Mouse (Mus musculus) erythroblast, adult 5-6 weeks (primary cell): Measurements from ENCODE around the gene Rln1. TPM values are rescaled to one million over a fixed set of nuclear protein-coding genes. Genes with fewer than 3 reads are reported as not detected.
A peak's percentile ranks its signal among the peaks of the same experiment; 100 is the strongest.

Experiments used
- ATAC-seq: replicated peaks from 2 replicates; pipeline ENCODE4 v1.8.0; 2016; ENCODE audit warnings: moderate number of reproducible peaks, mild to moderate bottlenecking, moderate TSS enrichment, inconsistent platforms; ENCODE audit not compliant: poor library complexity, low FRiP score, severe bottlenecking
- total RNA-seq, 2 experiments: library from RNA; stranded (forward) in 1 of 2; stranded (reverse) in 1 of 2; fragments of 150-400 nt in 1 of 2; fragments of 200-764, 138-1000 nt in 1 of 2; gene quantifications; 2 replicates each; pipeline versions ENCODE4 v1.2.3 to v1.2.4; 2015 to 2017; ENCODE audit warnings: low replicate concordance in 2 of 2

Gene Rln1
- total RNA-seq, 2 experiments from 2014 or later = not detected

DNA sequence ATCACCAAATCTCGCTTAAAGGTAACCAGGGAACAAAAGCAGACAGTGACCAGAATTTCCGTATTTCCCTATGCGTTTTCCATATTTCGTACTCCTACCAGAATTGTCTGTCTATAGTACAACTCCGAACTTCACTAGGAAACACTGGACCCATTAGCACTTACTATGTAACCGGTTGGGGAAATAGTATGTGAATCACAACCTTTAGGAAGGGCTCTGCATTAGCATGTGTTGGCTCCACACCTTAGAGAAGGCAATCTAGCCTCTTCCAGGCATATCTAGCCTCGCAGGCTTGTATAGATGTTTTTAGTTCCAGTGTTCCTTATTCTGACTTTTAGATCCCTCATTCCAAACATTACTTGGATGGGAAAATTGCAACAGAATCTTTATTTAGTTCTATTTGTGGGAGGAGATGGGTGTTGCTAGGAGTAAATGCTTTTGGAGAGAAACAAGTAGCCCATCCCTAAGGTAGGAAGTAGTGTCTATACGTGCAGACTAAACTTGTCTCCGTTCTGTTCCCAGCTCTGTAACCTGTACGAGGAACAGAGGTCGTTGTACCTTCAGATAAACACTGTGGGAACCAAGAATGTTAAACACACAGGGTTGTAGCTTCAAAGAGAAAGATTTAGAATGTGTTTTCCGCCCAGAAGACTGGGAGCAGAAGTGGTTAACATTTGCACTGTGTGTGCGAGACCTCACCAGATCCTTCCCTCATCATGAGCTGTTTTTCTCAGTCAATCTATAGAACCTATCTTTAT, 27.9 kb upstream of the Rln1 start:
- ATAC-seq = no peak

DNA sequence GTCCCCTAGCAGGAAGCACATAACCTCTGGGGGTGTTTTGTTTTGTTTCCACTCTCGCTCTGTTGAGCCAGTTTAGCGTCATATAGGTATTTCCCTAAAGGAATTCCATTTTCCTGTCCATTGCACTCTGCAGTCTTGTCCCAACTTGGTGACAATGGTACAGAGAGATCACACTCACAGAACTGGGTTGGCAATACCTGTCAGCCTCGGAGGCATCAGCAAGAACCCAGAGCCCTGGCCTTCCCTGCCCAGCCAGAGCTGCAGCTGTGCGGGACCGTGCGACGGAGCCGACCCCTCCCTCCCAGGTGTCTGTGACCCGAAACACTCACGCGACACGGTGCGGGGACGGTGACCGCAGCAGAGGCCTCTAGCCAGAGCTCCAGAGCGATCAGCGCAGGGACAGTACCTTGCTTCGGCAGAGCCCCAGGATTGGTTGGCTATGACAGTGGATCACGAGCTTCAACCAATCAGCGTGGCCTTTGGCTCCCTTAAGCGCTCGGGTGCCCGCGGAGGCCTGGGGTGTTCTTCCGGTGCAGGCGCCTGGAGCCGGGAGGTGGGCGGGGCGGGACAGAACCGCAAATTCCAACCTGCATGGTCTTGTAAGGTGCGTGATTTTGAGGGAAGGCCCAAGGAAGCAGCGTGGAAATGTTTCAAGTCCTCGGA, 27.1 kb upstream of the Rln1 start:
- ATAC-seq = peak; percentile 99

DNA sequence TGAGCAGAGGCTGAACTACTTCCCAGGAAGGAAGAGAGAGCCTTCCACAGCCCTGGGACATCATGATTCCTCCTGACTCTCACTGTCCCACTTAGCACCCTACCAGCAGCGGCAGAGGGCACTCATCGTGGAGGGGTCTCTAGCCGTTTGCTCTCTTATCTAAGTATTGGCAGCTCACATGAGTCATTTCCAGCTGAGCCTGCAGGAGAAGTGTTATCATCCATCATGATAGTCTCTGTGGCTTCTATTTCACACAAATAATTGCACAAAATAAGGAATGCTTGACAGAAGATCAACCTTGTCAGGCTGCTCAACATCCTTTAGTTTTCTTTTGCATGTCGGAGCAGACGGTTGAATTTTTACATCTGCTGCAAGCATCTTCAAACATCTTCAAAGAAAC, 25.8 kb upstream of the Rln1 start:
- no peak for ATAC-seq

DNA sequence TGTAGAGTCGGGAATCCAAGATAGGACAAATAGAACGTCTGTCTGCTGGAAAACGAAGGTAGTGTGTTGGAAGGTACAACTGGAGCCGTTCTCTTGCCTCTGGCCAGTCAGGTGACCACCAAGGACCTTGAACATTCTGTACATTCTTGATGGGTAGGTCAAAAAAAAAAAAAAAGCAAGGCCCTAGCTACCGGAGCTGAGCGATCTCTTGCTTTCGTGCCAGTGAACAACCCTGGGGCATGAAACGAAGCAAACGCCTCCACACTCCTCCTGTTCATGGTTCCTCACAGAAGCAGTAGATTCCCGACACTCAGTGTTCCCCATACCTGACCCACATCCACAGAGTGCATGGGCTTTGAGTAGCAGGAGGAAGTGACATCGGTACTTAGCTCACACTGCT, 21.8 kb upstream of the Rln1 start:
- ATAC-seq = no peak

DNA sequence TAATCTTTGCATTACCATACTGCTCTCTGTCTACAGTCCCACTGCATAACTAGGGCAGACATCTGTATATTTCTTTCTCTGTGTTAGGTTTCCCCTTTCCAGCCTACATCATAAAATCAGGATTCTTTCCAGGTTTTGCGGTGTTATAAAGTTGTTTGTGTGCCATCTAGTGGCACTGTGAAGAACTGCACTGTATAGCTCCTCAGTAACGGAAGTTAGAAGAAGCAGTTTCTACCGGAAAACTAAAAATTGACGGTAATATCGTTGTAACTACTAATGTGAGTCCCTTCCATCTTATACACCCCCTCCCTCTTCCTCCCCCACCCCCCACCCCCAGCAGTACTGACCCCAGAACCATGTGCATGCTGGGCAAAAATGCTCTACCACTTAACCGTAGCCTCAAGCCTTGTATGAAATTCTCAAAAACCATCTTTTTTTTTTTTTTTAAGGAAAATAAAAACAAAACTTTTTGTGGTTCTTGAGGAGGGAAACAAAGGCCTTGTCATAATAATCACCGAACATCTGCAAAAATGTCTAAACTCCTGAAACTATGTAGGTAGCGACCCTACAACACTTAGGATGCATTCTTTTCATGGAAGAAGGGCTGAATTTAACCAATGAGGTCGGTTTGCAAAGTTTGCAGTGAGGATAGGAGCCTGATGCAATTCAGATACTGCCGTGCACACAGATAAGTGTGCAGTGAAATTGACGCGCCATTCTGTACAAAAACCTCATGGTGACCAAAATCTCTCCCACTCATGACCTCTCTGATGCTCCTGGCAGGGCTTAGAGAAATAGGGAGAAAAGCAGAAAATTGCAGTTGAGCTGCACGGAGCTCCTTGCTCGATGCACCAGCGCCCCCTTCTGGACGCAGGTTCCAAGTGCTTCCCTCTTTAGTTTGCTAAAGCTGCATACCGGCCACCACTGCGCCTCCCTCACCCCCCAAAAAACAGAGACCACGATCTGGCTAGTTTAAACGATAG, 20.7 kb upstream of the Rln1 start:
- peak; percentile 91 for ATAC-seq

DNA sequence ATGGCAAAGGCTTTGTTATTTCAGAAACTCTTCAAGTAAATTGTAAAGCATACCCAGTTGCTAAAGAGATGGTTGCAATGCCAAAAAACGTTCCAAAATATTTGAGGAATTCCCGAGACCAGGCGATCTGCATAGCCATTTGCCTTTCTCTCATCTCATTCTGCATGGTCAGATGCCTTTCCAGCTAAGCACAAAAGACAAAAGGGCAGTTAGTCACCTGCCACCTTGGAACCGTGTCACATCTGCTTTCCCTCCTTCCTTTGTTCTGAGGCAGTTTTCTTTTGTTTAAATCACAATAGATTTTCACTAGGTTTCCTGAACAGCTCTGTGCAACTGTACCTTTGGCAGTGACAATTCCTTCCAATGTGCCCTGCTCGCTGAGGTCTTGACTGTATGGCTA, 16.5 kb upstream of the Rln1 start:
- no peak for ATAC-seq

DNA sequence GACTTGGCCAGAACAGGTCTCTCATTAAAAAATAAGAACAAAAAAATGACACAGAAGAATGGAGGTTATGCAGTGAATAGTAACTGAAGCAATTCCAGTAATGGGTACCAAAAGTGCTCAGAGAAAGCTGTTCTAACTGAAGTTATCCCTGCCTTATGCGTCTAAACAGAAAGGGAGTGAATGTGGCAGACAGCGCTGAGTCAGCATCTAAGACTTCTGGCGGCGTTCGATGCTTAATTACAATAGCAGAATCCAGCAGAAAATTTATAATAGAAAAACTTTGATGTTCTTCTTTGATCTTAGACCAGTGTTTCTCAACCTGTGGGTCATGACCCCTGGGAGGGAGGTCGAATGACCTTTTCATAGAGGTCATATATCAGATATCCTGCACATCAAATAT, 11.2 kb upstream of the Rln1 start:
- ATAC-seq = no peak

DNA sequence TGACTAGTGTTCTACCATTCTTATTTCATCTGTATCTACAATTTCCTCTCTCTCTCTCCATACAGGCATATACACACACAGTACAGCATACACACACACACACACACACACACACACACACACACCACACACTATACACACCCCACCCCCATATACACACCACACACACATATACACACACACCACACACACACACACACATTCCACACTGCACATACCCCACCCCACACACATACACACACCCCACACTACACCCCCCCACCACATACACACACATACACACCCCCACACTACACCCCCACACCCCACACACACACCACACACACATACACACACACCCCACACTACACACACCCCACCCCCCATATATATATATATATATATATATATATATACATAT, 10.4 kb upstream of the Rln1 start:
- no peak for ATAC-seq

DNA sequence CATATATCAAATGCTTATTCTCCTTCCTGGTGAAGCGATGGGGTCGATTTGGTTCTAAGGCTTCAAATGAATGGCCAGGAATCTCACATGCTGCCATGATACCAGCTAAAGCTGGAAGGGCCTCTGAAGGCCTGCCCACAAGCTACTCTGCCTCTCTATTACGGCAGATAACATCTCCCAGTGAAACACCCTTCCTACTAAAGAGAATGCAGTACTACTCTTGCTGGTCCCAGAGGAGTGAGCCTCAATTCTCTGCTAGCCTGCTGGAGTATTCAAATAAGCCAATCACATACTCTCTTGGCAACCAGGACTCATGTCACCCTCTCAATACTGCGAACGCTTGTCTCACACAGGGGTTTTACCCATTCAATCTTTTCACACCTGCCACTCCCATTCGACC, 7.8 kb upstream of the Rln1 start:
- no peak for ATAC-seq

DNA sequence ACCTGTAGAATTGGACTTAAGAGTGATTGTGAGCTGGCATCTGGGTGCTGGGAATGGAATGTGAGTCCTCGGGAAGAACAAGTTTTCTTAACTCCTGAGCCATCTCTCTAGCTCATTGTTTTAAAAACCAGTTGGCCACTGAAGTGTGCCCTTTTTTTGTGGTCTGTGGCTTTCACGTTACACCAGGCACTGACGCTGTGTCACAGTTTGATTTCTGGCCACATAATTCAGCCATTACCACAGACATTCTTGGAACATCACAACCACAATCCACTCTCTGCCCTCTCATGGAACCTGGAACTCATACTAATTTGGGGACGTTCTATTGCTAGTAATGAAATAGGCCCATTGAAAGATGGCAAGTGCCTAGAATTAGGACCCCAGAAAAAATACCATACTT, 6.6 kb upstream of the Rln1 start:
- no peak for ATAC-seq

DNA sequence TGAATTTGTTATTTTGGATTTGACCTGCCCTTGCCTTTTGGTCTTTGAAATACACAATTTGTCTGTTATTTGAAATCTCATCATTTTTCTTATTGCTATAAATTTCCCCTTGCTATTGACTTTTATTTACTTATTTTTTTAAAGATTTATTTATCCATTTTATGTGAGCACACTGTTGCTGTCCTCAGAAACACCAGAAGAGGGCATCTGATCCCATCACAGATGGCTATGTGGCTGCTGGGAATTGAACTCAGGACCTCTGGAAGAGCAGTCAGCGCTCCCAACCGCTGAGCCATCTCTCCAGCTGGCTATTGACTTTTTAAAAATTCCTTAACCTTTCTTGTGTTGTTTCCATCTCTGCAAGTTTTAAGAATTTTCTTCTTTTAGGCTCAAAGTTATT, 2.2 kb upstream of the Rln1 start:
- ATAC-seq = no peak

DNA sequence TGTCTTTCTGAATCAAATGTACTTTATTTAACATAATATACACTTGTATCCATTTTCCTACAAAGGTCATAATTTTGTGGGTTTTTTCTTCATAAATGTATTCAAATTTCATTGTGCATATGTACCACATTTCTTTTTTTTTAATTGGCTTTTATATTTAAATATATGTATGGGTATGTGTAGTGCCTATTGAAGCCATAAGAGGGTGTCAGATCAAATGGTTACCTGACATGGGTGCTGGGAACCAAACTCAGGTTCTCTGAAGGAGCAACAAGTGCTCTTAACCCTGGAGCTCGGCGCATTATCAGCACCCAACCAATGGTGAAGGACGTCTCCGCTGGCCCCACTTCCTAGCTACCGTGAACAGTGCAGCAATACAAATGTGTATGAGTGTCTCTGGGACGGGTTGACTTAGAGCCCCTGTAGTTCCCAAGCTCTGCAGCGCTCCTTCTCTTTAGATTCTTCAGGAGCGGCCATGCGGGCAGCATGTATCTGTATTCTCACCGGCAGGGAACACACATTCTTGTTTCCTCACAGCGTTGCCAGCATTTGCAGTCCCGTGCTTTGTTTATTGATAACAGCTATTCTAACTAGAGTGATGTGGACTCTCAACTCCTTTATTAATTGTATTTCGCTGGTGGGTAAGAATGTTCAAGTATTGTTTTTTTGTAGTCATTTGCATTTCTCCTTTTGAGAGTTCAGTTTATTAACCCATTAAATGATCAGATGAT, 7.5 kb downstream of the Rln1 start:
- ATAC-seq = no peak

DNA sequence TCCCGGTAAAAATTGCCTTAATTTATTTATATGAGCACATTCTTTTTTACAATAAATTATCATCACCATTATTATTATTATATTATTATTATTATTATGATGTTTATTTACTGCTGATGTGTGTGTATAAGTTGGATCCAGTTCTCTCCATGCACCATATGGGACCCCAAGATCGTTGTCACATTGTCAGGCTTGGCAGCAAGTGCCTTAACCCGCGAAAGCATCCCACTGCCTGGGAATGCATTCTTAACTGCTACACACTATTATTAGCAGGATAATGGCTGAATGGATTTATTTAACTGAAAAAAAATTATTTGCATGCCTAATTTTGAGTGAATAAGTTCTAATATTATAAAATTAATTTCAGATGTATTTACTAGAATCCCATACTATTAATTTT, 8.1 kb downstream of the Rln1 start:
- ATAC-seq = no peak

DNA sequence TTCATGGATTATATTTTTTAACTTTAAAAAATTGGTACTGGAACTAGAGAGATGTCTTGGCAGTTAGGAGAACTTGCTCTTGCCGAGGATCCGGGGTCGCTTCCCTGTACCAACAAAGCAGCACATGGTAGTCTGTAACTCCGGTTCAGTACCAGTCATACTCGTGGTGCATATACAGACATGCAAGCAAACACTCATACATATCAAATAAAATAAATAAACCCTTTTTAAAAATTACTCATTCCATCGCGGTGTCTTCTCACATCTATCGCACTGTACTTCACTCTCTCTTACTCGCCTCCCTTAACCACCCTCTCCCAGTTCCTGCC, 8.7 kb downstream of the Rln1 start:
- no peak for ATAC-seq

DNA sequence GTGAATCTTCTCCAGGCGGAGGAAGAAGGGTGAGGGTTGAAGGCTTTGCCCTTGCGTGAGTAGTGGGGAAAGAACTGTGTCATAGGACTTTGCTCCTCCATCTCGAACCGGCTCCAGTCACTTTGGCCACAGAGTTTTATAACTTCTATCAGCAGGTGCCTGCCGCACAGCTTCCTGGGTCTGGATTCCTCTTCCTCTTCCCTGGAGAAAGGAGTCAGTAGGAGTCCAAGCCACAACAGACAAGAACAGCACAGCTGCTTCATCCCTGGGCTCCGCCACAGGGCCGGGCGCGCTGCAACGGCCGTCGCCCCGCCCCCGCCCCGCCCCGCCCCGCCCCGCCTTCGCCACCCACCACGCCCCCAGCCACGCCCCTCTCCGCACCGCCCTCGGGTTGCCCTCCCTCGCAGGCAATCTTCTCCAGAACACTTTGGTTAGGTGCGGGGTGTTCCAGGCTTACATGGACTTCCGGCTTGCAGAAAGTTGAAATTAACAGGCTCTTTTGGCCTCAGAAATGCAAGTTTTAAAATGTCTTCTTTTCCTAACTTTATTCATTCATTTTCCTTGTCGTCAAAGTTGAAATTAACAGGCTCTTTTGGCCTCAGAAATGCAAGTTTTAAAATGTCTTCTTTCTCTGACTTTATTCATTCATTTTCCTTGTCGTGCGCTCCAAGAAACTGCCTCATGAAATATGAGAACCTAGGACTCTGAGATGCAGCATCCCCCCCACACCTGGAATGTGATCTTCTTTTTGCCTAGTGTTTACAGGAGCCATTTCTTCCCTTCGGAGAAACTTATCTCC, 9.2 kb downstream of the Rln1 start, which contains the start of gene Insl6:
TSS of gene Insl6 (minus strand) at position 304 of the 799 bp plus-strand sequence.
- peak; percentile 89 for ATAC-seq

DNA sequence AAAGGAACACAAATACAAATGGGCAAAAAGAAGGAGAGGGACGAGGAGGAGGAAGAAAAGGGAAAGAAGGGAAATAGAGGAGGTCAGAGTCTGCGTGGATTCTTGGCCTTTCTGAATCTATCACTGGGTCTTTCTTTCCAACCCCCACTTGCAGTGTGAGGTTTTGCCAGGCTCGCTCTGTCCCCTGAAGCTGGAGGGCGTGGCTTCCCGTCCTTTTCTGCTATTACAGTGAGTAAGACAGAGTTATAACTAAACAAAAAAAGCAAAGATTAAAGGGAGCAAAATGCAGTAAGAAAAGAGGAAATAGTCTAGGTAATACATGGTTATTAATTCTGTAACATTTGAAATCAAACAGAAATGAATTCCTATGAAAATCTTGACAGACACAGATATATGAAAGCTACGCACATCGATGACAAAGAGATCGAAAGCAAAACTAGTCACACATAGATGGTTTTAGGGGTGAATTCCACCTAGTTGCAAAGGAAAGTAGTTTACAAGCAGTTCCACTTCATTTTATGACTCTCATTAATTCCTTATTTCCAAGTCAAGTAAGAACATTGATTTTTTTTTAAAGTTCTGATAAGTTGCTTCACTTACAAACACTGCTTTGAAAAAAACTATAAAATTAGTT, 10.9 kb downstream of the Rln1 start:
- 0 out of 2 replicates have a peak, but pooled peaks have one; percentile 50 for ATAC-seq

DNA sequence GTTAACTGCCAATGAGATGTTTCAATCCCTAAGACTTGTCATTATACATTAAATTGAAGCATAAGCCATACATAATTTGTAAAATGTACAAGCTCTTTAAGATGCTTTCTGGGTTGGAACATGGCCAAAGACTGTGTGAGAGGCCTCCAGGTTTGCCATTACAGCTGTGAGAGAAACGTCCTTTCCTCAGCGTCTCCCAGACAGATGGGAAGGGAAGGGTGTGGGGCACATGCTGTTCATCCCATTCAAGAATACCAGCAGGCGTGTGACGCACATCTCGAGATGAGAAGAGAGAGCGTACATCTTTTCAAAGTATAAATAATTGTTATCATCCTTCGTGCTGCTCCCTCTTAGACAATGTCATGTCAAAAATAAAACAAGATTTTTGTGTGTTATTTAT, 21.8 kb downstream of the Rln1 start:
- no peak for ATAC-seq

DNA sequence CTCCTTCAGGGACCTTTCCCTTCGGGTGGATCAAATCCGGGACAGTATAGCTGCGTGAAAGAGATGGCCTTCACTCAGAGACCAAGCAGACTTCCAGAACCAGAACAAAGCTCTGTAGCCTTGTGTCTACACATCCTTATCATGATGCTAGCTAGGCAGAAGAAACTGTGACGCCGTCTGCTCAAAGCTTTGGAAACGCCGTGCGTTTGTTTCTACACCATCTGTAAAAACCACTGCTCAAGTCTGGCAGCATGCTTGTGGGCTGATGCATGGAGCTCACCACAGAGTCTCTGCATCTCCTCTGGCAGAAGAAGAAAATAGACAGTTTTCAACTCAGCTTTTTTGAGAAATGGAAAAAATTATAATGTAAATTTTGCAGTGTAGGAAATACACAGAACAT, 22.7 kb downstream of the Rln1 start:
- no peak for ATAC-seq

DNA sequence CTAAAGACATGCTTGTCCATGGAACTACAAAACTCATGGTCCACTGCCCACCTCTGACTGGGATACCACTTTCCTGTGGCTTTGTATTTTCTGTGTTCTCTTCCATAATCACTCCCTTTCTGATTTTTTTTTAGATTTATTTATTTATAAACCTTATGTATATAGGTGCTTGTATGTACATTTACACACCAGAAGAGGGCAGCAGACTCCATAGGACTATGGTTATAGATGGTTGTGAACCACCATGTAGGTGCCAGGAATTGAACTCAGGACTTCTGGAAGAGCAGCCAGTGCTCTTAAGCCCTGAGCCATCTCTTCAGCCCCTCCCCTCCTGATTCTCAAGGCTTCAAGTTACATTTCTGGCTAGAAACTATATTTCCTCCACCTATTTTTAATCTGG, 25.6 kb downstream of the Rln1 start:
- no peak for ATAC-seq
